Mouse (Mus musculus): ENCODE measurements around the gene Acad8. TPM values are rescaled to one million over a fixed set of nuclear protein-coding genes. Genes with fewer than 3 reads are reported as not detected.

The Acad8 gene
- total RNA-seq (2012; rRNA removed) (22.8 and 24.7 TPM in 2 replicates), total RNA-seq (2014; rRNA removed) (21.7 and 26.7 TPM in 2 replicates), polyA plus RNA-seq (2012; ENCODE audit: insufficient read length, low read depth) (13.7 and 18.8 TPM in 2 replicates)

- in situ Hi-C loops (cut with MboI; ENCODE audit: low pct_ligation_motif_present, low pct_unique_long_range_greater_than_20kb, low sequenced_read_pairs) (no loop called here), dilution Hi-C loops (cut with MboI; ENCODE audit: extremely low pct_ligation_motif_present, extremely low pct_unique_long_range_greater_than_20kb, low sequenced_read_pairs) (no loop called here)
- Histone ChIP-seq H3K9me3 (replicated peaks; ENCODE audit: low read length) (no peaks in the 10 kb centered on the region), H3K4me2 (ENCODE audit: insufficient read depth, low read depth, poor library complexity, severe bottlenecking) (peak within 1 kb of the TSS; percentile 100), H3K36me3 (replicated peaks in 1 of 2; ENCODE audit: control insufficient read depth in 1 of 2, insufficient read depth in 1 of 2, low read length in 1 of 2) (peaks cover 18 to 34% of the 10 kb centered on the region in 2 experiments), H3K79me2 (replicated peaks; ENCODE audit: control insufficient read depth, extremely low read depth, insufficient read depth, poor library complexity, severe bottlenecking) (peaks cover 32% of the 10 kb centered on the region), H3K27ac (ENCODE audit: insufficient read depth, low read depth) (peak within 1 kb of the TSS; percentile 17; the same call in 1 of the 2 replicates), H3K4me3 (replicated peaks in 1 of 3; ENCODE audit: low read depth in 2 of 3, low read length in 2 of 3, poor library complexity in 1 of 3) (peak within 1 kb of the TSS; percentile 80 to 98 (median 88)), H3K4me1 (ENCODE audit: control insufficient read depth in 1 of 2, insufficient read depth in 2 of 2) (peaks cover 6 to 34% of the 10 kb centered on the region in 2 experiments; a peak in 2 of 4 replicates), H3K9ac (ENCODE audit: insufficient read depth, low read depth) (peak within 1 kb of the TSS; percentile 95), H3K27me3 (replicated peaks) (no peaks in the 10 kb centered on the region)
- peak; percentile 98 for DNase-seq (ENCODE audit: extremely low read depth)
- TF ChIP-seq GABPA (IDR thresholded peaks at IDR 0.05; ENCODE audit: insufficient replicate concordance, low read depth, low read length), result peak; percentile 44; the same call in 1 of the 2 replicates
- TF ChIP-seq MAX (IDR thresholded peaks at IDR 0.05; ENCODE audit: low read length), result peak; percentile 46; the same call in 1 of the 2 replicates
- TF ChIP-seq USF2 (conservative IDR thresholded peaks at IDR 0.05; ENCODE audit: low read depth, low read length), result no peak
- peak; percentile 96; the same call in 1 of the 2 replicates for TF ChIP-seq KAT2A (IDR thresholded peaks at IDR 0.05; ENCODE audit: insufficient replicate concordance, low read length)
- peak; percentile 98 for TF ChIP-seq HCFC1 (IDR thresholded peaks at IDR 0.05; ENCODE audit: low read depth, low read length)
- TF ChIP-seq POLR2AphosphoS2 (IDR thresholded peaks at IDR 0.05; ENCODE audit: low read depth, low read length), result peak; percentile 71; the same call in 1 of the 2 replicates
- no peak for TF ChIP-seq RCOR1 (conservative IDR thresholded peaks at IDR 0.05; ENCODE audit: low read depth, low read length)
- TF ChIP-seq ETS1 (conservative IDR thresholded peaks at IDR 0.05; ENCODE audit: low read depth, low read length), result no peak
- peak; percentile 57; the same call in 1 of the 2 replicates for TF ChIP-seq MYC (IDR thresholded peaks at IDR 0.05; ENCODE audit: low read depth, low read length)
- no peak for TF ChIP-seq ZC3H11A (IDR thresholded peaks at IDR 0.05; ENCODE audit: low read depth, low read length)
- TF ChIP-seq IRF4 (IDR thresholded peaks at IDR 0.05; ENCODE audit: low read depth, low read length), result no peak; the same call in none of the 2 replicates
- TF ChIP-seq JUND (conservative IDR thresholded peaks at IDR 0.05; ENCODE audit: low read depth, low read length), result no peak
- no peak for TF ChIP-seq USF1 (IDR thresholded peaks at IDR 0.05; ENCODE audit: low read depth, low read length)
- TF ChIP-seq ZKSCAN1 (IDR thresholded peaks at IDR 0.05; ENCODE audit: borderline replicate concordance, low read depth, low read length), result no peak
- no peak for TF ChIP-seq RAD21 (IDR thresholded peaks at IDR 0.05; ENCODE audit: low read depth, low read length)
- TF ChIP-seq MAZ (IDR thresholded peaks at IDR 0.05; ENCODE audit: low read depth, low read length), result peak; percentile 86
- no peak for TF ChIP-seq CHD2 (IDR thresholded peaks at IDR 0.05; ENCODE audit: low read length)
- TF ChIP-seq E2F4 (IDR thresholded peaks at IDR 0.05; ENCODE audit: insufficient replicate concordance, low read depth, low read length), result no peak
- TF ChIP-seq ELF1 (IDR thresholded peaks at IDR 0.05; ENCODE audit: low read depth, low read length), result peak; percentile 49
- peak; percentile 68 for TF ChIP-seq MXI1 (IDR thresholded peaks at IDR 0.05; ENCODE audit: low read depth, low read length)
- TF ChIP-seq PAX5 (IDR thresholded peaks at IDR 0.05; ENCODE audit: low read length), result no peak
- TF ChIP-seq NRF1 (IDR thresholded peaks at IDR 0.05; ENCODE audit: low read depth, low read length), result peak; percentile 1; the same call in 1 of the 2 replicates
- TF ChIP-seq POLR2A (IDR thresholded peaks at IDR 0.05; ENCODE audit: low read depth, low read length), result peak; percentile 89
- no peak for TF ChIP-seq SMC3 (IDR thresholded peaks at IDR 0.05; ENCODE audit: low read depth, low read length)
- TF ChIP-seq MEF2A (IDR thresholded peaks at IDR 0.05; ENCODE audit: borderline replicate concordance, low read depth, low read length), result 0 out of 2 replicates have a peak, but pooled peaks have one; percentile 6
- no peak; the same call in none of the 2 replicates for TF ChIP-seq ZMIZ1 (IDR thresholded peaks at IDR 0.05; ENCODE audit: low read depth, low read length)
- no peak for TF ChIP-seq ZNF384 (IDR thresholded peaks at IDR 0.05; ENCODE audit: low read depth, low read length)
- no peak for TF ChIP-seq JUN (IDR thresholded peaks at IDR 0.05; ENCODE audit: insufficient read depth, low read depth, low read length)
- no peak for TF ChIP-seq BHLHE40 (IDR thresholded peaks at IDR 0.05; ENCODE audit: low read depth, low read length)
- TF ChIP-seq NELFE (IDR thresholded peaks at IDR 0.05; ENCODE audit: low read depth, low read length), result peak; percentile 83
- peak; percentile 71 for TF ChIP-seq TBP (conservative IDR thresholded peaks at IDR 0.05; ENCODE audit: low read depth, low read length)
- TF ChIP-seq CTCF (conservative IDR thresholded peaks at IDR 0.05 in 1 of 2, IDR thresholded peaks at IDR 0.05 in 1 of 2; ENCODE audit: low read depth in 2 of 2, low read length in 2 of 2), result no peak
- TF ChIP-seq SIN3A (IDR thresholded peaks at IDR 0.05; ENCODE audit: low read length), result peak; percentile 63; the same call in 1 of the 2 replicates
- peak; percentile 70 for TF ChIP-seq TCF12 (IDR thresholded peaks at IDR 0.05; ENCODE audit: low read depth, low read length)
- TF ChIP-seq UBTF (IDR thresholded peaks at IDR 0.05; ENCODE audit: low read depth, low read length), result no peak
- TF ChIP-seq MAFK (IDR thresholded peaks at IDR 0.05; ENCODE audit: insufficient replicate concordance, low read length), result no peak
- peak; percentile 86 for TF ChIP-seq CHD1 (IDR thresholded peaks at IDR 0.05; ENCODE audit: low read depth, low read length)
Measured at GRCm38 (mm10) chr9:26999461-27000395, at the start of gene Acad8, which contains the start of gene Thyn1. Acad8 (minus strand) TSS chr9:26999566. Thyn1 (plus strand) TSS chr9:26999710.
